Mouse (Mus musculus) NIH3T3 (cell line): Measurements from ENCODE around the gene Slc25a41.

Experiments used
- DNase-seq: peaks from one replicate; pipeline ENCODE4 v3.0.0-alpha.2; 2012; ENCODE audit warnings: low read depth

Gene Slc25a41

DNA sequence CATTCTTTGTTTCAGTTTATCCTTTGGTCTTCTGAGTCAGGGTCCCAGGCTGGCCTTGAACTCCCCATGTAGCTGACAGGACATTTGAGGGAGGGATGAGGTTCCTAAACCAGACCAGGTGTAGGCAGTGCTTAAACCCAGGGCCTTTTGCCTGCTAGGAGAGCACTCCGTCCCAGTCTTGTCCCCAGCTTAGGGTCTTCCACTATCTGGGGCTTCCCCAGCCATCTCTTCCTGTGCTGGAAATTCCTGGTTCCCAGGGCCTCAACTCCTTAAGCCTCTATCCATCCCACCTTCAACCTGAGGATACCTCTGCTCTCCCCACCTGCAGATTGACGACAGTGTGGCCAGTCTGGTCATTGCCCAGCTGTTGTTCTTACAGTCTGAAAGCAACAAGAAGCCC is 50.5 kb downstream of the Slc25a41 start:
- DNase-seq, result no peak

DNA sequence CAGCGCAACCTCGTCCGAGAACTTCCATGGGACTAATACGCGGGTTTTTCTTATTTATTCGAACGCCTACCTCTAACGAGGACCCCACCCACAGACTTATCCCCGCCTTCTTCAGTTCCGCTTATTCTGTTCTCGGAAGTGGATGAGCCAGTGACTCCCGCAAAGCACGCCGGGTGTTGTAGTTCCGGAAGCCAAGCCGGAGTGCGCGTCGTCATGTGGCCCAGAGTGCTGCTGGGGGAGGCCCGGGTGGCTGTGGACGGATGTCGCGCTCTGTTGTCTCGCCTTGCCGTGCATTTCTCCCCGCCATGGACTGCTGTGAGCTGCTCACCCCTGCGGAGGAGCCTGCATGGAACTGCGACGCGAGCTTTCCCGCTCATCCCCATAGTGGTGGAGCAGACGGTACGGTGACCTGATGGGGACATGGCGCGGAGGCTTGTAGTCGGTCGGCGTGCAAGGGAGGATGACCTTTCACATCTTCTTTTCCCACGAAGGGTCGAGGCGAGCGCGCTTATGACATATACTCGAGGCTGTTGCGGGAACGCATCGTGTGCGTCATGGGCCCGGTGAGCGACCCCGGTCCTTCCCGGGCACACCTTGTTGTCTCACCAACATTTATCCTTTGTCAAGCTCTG is 51.2 kb downstream of the Slc25a41 start, which contains the start of gene Clpp:
TSS of gene Clpp (plus strand) at position 191 of the 632 bp plus-strand sequence.
- peak; percentile 97 for DNase-seq

DNA sequence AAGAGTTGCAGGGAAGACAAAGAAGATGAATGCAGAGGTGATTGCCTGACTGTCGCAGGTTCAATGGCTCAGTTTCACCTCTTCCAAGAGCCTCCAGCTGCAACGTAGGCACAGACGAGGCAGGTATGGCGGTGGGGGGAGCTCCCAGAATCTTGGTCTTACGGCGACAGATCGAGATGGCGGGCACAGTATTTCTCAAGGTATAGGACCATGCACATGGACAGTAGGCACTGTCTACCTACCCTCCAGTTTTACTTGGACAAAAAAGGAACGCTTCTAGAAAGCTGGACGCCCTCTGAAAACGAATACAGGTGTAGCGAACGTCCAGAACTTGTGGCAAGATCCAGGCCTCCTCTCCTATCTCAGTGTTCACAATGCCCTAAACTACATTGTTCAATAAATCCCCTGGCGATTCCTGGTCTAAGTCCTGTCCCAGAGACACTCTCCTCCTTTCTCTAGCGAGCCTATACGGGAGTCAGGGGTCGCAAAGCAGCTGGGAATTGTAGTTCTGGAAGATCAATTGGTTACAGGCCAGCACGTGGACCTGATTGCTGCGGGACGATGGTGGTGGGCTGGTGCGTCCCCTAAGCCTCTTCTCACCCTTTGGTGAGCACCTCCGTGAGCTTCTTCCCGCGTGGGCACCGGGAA is 51.9 kb downstream of the Slc25a41 start:
- no peak for DNase-seq

DNA sequence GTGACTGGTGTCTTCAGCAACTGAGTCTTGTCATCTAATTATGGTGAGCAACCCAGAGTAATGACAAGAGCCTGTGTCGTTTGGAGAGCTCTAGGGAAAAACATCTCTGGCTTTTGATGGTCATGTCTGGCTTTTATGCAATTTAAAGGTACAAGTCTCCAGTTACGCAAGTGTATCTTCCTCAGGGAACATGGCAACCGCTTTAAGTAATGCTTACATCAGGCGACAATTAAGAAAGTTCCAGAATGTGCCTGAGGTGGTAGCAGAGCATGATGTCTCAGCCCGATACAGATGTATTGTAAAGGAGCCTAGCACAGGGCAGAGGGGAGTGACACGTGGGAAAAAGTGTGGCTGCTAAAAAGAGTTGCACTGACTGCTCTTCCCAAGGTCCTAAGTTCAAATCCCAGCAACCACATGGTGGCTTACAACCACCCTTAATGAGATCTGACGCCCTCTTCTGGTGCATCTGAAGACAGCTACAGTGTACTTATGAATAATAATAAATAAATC is 52.5 kb downstream of the Slc25a41 start:
- DNase-seq, result no peak

DNA sequence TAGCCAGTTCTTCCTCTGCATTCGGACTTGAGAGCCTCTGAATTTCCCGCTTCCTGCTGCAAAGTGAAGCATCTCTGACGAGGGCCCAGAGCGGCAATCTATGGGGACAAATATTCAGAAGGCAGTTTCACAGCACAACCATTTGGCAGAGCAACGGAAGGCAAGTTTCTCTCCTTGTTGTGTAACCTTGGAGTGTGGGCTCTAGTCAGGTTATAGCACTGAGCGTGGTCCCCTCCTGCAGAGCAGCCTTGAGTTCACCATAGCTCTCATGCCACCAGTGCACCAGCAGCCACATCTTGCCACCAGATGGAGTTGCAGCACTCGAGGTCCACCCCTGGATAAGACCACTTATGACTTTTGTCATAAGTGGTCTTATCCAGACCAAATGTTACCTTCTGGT is 53.0 kb downstream of the Slc25a41 start:
- DNase-seq, result no peak

DNA sequence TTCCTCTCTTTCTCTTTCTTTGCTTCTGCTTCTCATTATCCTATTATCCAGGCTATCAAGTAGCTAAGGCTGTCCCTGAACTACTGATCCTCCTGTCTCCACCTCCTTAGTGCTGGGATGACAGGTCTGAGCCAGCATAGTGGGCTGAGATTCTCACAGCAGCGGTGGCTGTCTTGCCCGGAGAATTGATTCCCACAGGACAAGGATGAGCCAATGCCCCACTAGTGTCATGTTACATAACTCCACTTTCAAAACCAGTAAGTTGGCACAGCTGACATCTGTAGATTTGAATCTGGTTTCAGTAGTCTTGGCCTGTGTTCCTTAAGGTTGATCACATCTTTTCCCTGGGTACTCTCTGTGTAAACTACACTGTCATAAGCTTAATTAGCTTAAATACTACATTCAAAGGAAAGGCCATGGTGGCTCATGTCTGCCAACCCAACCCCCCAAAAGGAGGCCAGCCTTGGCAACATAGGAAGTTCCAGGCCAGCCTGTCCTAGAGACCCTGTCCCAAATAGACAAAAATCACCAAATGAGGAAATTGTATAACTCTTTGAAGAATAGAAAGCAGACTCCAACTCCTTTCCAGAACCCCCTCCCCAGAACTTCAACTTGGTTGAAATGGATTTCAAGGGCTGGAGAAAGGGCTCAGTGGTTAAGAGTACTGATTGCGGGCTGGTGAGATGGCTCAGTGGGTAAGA is 55.2 kb downstream of the Slc25a41 start:
- DNase-seq, result no peak

DNA sequence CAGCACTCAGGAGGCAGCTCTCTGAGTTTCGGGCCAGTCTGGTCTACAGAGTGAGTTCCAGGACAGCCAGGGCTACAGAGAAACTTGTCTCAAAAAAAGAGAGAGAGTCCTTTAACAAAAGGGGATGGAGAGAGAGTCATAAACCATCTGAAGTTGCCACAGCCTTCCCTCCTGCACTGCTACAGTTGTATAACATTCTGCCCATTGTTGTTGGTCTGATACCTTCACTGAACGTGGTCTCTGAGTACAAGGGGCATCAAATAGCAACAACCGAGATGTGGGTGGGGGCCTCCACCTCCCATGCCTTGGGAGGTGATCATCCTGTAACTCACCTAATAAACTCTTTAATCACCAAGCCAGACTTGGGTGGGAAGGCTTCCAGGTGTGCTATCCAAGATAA is 55.8 kb downstream of the Slc25a41 start:
- DNase-seq, result no peak

DNA sequence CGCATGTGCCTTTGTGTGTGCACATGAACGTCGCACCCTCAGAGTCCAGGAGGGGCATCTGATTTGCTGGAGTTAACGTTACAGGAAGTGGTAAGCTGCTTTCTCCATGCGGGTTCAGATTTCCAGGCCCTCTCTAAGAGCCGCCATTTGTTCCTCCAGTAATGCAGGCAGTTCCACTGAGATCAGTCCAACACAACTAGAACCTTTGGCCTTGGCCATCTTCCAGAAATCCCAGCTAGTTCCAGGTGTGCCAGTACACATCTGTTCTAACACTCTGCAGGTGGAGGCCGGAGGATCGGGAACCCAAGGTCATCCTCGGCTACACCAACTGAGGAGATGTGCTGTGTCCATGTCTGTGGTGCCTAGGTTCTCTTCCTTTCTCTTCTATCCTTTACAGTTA is 56.6 kb downstream of the Slc25a41 start:
- no peak for DNase-seq
